Mouse (Mus musculus) left cerebral cortex, postnatal 10 days (tissue): Measurements from ENCODE around the gene Sema4c. TPM values are rescaled to one million over a fixed set of nuclear protein-coding genes. Genes with fewer than 3 reads are reported as not detected.
A peak's percentile ranks its signal among the peaks of the same experiment; 100 is the strongest.

Experiments
- DNase-seq, 2 experiments: peaks; one replicate each; pipeline ENCODE4 v3.0.0; 2021 to 2022; ENCODE audit warnings: low spot score in 2 of 2, mixed read lengths in 1 of 2; ENCODE audit errors: extremely low spot score in 1 of 2
- intact Hi-C: fragments of 180-260 bp; cut with DNase I; formaldehyde crosslinking; loops from one replicate; pipeline ENCODE4 v1.15.1; 2025
- microRNA-seq: library from miRNA; unstranded; fragments of <30 nt; microRNA quantifications from one replicate; pipeline ENCODE4 v1.2.0, GENCODE M21; 2022
- total RNA-seq, 2 experiments: library from RNA; stranded (reverse); gene quantifications; 2 replicates each; pipeline ENCODE4 v1.2.3; 2021

Sema4c gene
- total RNA-seq, 2 experiments from 2014 or later: 20.9 to 27.4 TPM

GRCm38 (mm10) chr1:36524058-36524457, 34.1 kb downstream of the Sema4c start:
- DNase-seq: no peak
- intact Hi-C loops: no loop called here

- intact Hi-C loops: no loop called here
- DNase-seq: no peak
These were observed 34.7 kb downstream of the Sema4c start for GRCm38 (mm10) chr1:36523332-36524013.

GRCm38 (mm10) chr1:36522210-36522609, 35.9 kb downstream of the Sema4c start:
- intact Hi-C loops: no loop called here

GRCm38 (mm10) chr1:36519626-36520025, 38.5 kb downstream of the Sema4c start:
- intact Hi-C loops: no loop called here
- no peak for DNase-seq

More at GRCm38 (mm10) chr1:36522210-36522609, 35.9 kb downstream of the Sema4c start:
- DNase-seq: no peak

GRCm38 (mm10) chr1:36518259-36518658, 39.9 kb downstream of the Sema4c start:
- DNase-seq: no peak
- intact Hi-C loops: no loop called here

- intact Hi-C loops: no loop called here
- DNase-seq: no peak
These were observed 44.4 kb downstream of the Sema4c start for GRCm38 (mm10) chr1:36513718-36514117.

- intact Hi-C loops: no loop called here
- peak in 1 of 2 experiments; percentile 56 for DNase-seq
These were observed 44.8 kb downstream of the Sema4c start for GRCm38 (mm10) chr1:36513310-36513709.

- intact Hi-C loops: no loop called here
- DNase-seq: no peak
These were observed 45.2 kb downstream of the Sema4c start for GRCm38 (mm10) chr1:36512966-36513280.

GRCm38 (mm10) chr1:36512089-36512965, 45.8 kb downstream of the Sema4c start:
- DNase-seq: peak in 1 of 2 experiments; percentile 66
- intact Hi-C loops: no loop called here

- intact Hi-C loops: no loop called here
- DNase-seq: peak; percentile 97 to 100
These were observed 46.7 kb downstream of the Sema4c start, which contains the start of gene Cnnm3 for GRCm38 (mm10) chr1:36511289-36512021. Gene Cnnm3, plus strand, starts transcription at chr1:36511867.

- intact Hi-C loops: no loop called here
These were observed 49.9 kb downstream of the Sema4c start for GRCm38 (mm10) chr1:36508238-36508637.

GRCm38 (mm10) chr1:36501261-36501660, 56.9 kb downstream of the Sema4c start:
- intact Hi-C loops: no loop called here
- peak; percentile 46 to 70 for DNase-seq

More at GRCm38 (mm10) chr1:36508238-36508637, 49.9 kb downstream of the Sema4c start:
- no peak for DNase-seq

Small RNA genes within 50 kb of the gene (microRNA-seq; reads per million reads assigned to microRNA genes)
- not detected for gene Gm47280

Other genes with a start within 250 kb of the Sema4c start
- 10 to 100 TPM; 55.3 to 55.9 TPM for gene Kansl3, start 189.2 kb downstream of the Sema4c start, total RNA-seq
- not detected for gene Fer1l5, start 186.1 kb downstream of the Sema4c start, total RNA-seq
- gene Lman2l, start 113.1 kb downstream of the Sema4c start, total RNA-seq: 10 to 100 TPM; 37.8 to 40.5 TPM
- 10 to 100 TPM; 12.7 to 13.7 TPM for gene Cnnm4, start 86.7 kb downstream of the Sema4c start, total RNA-seq
- 10 to 100 TPM; 30.3 to 34.1 TPM for gene Cnnm3, start 46.5 kb downstream of the Sema4c start, total RNA-seq
- 1 to 10 TPM; 5.3 to 5.8 TPM for gene Ankrd23, start 21.5 kb downstream of the Sema4c start, total RNA-seq
- under 1 TPM in 1 of 2 experiments, not detected in 1; 0.49 TPM for gene Gm42417, start 18.9 kb downstream of the Sema4c start, total RNA-seq
- 10 to 100 TPM; 13.4 to 18.1 TPM for gene Ankrd39, start 10.9 kb downstream of the Sema4c start, total RNA-seq
- gene Fam178b, start 124.8 kb upstream of the Sema4c start, total RNA-seq: under 1 TPM in 1 of 2 experiments, not detected in 1; 0.69 TPM
- 100 to 1,000 TPM; 610 to 632 TPM for gene Cox5b, start 133.1 kb upstream of the Sema4c start, total RNA-seq
- gene 4933424G06Rik, start 151.8 kb upstream of the Sema4c start, total RNA-seq: under 1 TPM; 0.71 to 0.81 TPM
- 100 to 1,000 TPM; 202 to 213 TPM for gene Actr1b, start 156.1 kb upstream of the Sema4c start, total RNA-seq
- gene Zap70, start 203.4 kb upstream of the Sema4c start, total RNA-seq: 1 to 10 TPM; 2.3 TPM